Mouse (Mus musculus): ENCODE measurements around the gene Gm37419. TPM values are rescaled to one million over a fixed set of nuclear protein-coding genes. Genes with fewer than 3 reads are reported as not detected.
A peak's percentile ranks its signal among the peaks of the same experiment; 100 is the strongest.

Gm37419 gene
- polyA plus RNA-seq, 1 experiment from 2014 or later, result not detected

GRCm38 (mm10) chr16:23989209-23990160 lies 1.2 kb downstream of the Gm37419 start:
- peak overlapping the region; percentile 93 for H3K4me2 ChIP-seq (ENCODE audit: low read depth, low read length)
- ATAC-seq (ENCODE audit: low read depth) (no peak), DNase-seq (ENCODE audit: low spot score) (peak; percentile 77)
- H3K27ac ChIP-seq (replicated peaks; ENCODE audit: low read depth, low read length), result peak overlapping the region; percentile 98
- H3K9me3 ChIP-seq (ENCODE audit: control insufficient read depth, low read length), result no peaks in the 10 kb centered on the region
- peaks cover 26% of the 10 kb centered on the region for H3K4me1 ChIP-seq (ENCODE audit: control insufficient read depth, insufficient read depth, low read length)
- H3K9ac ChIP-seq (ENCODE audit: low read depth, low read length), result peak overlapping the region; percentile 88
- no peaks in the 10 kb centered on the region for H3K27me3 ChIP-seq (replicated peaks; ENCODE audit: control insufficient read depth, insufficient read depth, low read length)
- peak overlapping the region; percentile 78 for H3K4me3 ChIP-seq (ENCODE audit: low read depth, low read length)
- no peaks in the 10 kb centered on the region for H3K36me3 ChIP-seq (ENCODE audit: control insufficient read depth, insufficient read depth, low read length)
- 3% methylated on average over 25 of the region's 25 CpGs for WGBS

DNA sequence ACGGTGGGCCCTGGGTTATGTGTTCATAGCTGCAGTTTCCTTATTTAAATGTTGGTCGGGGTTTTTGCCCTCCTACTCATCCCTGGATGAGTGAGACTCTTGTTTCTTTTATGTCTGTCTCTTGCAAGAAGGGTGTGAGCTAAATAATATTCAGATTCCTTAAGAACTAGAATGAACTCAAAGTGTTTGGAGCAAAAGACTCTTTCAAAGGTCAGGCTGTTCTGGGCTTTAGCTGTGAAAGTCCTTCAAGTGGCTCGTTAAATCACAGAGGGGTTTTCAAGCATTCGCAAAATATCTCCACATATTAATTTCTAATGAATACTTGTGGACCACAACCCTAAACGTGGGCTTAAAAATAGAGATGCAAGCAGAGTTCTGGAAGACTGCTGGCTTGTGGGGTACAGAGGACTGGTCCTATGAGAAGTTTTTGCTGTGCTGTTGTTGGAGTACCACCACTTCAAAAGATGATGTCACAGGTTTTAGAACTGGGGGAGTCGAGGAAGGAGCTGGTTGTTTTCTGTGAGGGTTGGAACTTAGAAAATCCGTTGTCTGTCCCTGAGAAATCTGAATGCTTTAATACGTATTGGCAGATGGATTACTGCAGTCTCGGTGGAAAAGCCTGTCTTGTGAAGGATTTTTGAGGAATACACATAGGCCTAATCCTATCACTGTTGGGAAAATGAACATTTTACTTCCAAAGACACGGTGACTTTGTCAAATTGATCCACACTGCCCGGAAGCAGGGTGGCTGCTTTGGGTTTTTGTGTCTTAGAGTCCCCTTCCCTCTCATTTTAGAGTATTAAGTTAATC lies 2.1 kb downstream of the Gm37419 start:
- Histone ChIP-seq H3K4me3 (ENCODE audit: low read depth, low read length) (peak overlapping the region; percentile 78), H3K27ac (replicated peaks; ENCODE audit: low read depth, low read length) (no peak overlapping the region), H3K27me3 (replicated peaks; ENCODE audit: control insufficient read depth, insufficient read depth, low read length) (no peaks in the 10 kb centered on the region), H3K4me1 (ENCODE audit: control insufficient read depth, insufficient read depth, low read length) (peaks cover 23% of the 10 kb centered on the region), H3K9ac (ENCODE audit: low read depth, low read length) (peak overlapping the region; percentile 88), H3K36me3 (ENCODE audit: control insufficient read depth, insufficient read depth, low read length) (no peaks in the 10 kb centered on the region), H3K4me2 (ENCODE audit: low read depth, low read length) (peak overlapping the region; percentile 93), H3K9me3 (ENCODE audit: control insufficient read depth, low read length) (no peaks in the 10 kb centered on the region)
- ATAC-seq (ENCODE audit: low read depth) (no peak), DNase-seq (ENCODE audit: low spot score) (no peak)
- 41% methylated on average over 11 of the region's 11 CpGs for WGBS

DNA sequence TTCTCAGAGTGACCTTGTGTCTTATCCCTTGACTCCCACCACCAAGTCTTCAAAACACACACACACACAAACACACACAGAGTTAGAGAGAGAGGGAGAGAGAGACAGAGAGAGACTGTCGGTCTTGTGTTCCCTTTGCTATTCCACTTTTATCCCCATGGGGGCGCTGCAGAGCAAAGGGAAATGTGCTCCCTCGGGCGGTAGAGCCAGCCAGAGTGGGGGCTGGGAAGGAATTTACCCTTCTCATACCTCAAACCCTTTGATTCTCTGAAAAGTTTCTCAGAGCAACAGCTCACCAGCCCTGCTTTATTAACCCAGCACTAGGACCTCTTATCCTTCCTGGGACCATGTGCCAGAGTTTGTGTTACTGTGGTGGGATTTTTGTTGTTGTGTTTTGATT lies 2.9 kb downstream of the Gm37419 start:
- Histone ChIP-seq H3K4me1 (ENCODE audit: control insufficient read depth, insufficient read depth, low read length) (peaks cover 18% of the 10 kb centered on the region), H3K36me3 (ENCODE audit: control insufficient read depth, insufficient read depth, low read length) (no peaks in the 10 kb centered on the region), H3K4me3 (ENCODE audit: low read depth, low read length) (no peak overlapping the region), H3K27ac (replicated peaks; ENCODE audit: low read depth, low read length) (no peak overlapping the region), H3K27me3 (replicated peaks; ENCODE audit: control insufficient read depth, insufficient read depth, low read length) (no peaks in the 10 kb centered on the region), H3K9me3 (ENCODE audit: control insufficient read depth, low read length) (no peaks in the 10 kb centered on the region), H3K9ac (ENCODE audit: low read depth, low read length) (no peak overlapping the region), H3K4me2 (ENCODE audit: low read depth, low read length) (no peak overlapping the region)
- ATAC-seq (ENCODE audit: low read depth) (no peak), DNase-seq (ENCODE audit: low spot score) (peak; percentile 77)
- 0% methylated on average over 4 of the region's 4 CpGs for WGBS

GRCm38 (mm10) chr16:23991846-23992580 lies 3.7 kb downstream of the Gm37419 start:
- no peak for ATAC-seq (ENCODE audit: low read depth)
- H3K4me3 ChIP-seq (ENCODE audit: low read depth, low read length), result no peak overlapping the region
- H3K36me3 ChIP-seq (ENCODE audit: control insufficient read depth, insufficient read depth, low read length), result no peaks in the 10 kb centered on the region

DNA sequence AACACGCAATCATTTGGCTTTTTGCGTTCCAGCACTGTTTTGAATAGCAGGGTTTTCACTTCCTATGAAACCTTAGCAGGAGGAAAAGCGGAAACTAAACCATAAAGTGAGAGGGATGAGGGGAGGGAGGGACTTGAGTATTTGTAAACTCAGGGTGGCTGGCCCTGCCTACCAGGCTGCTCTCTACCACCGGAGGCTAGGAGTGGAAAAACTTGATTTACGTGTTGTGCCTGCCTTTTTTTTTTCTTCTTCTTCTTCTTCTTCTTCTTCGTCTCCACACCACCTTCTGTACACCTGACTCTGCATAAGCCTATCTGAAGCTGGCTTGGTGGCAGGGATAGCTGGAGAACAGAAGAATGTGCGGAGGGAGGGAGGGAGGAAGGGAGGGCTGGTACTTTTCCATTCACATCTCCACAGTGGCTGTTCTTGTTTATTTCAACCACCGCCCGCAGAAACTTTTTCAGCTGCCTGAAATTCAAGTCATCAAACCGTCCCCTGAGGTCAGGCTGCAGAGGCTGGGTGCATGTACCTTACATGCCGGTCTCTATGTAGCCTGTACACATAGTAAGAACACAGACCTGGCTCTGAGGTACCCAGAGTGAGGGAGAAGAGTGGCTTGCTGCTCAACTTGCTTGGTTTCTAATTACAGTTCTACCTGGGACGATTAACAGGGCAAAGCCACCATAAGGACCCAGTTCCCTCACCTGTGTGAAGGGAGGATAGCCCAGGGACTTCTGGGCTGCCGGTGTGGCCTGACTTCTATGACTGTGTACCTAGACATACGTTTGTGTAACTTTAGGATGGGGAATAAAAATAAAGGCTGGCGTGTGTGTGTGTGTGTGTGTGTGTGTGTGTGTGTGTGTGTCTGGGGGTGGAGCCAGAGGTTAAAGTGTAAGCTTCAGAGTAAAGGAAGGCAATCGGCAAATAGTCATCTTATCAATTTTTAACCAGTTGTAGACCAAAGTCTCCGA lies 5.4 kb downstream of the Gm37419 start:
- peak; percentile 79 for DNase-seq (ENCODE audit: low spot score)
- ATAC-seq (ENCODE audit: low read depth), result peak; percentile 46; the same call in 1 of the 2 replicates
- H3K27me3 ChIP-seq (replicated peaks; ENCODE audit: control insufficient read depth, insufficient read depth, low read length), result no peaks in the 10 kb centered on the region
- H3K4me2 ChIP-seq (ENCODE audit: low read depth, low read length), result peak overlapping the region; percentile 31
- no peaks in the 10 kb centered on the region for H3K9me3 ChIP-seq (ENCODE audit: control insufficient read depth, low read length)
- H3K36me3 ChIP-seq (ENCODE audit: control insufficient read depth, insufficient read depth, low read length), result no peaks in the 10 kb centered on the region
- peaks cover 15% of the 10 kb centered on the region for H3K4me1 ChIP-seq (ENCODE audit: control insufficient read depth, insufficient read depth, low read length)
- H3K4me3 ChIP-seq (ENCODE audit: low read depth, low read length), result no peak overlapping the region
- 42% methylated on average over 17 of the region's 17 CpGs for WGBS
- H3K9ac ChIP-seq (ENCODE audit: low read depth, low read length), result no peak overlapping the region
- H3K27ac ChIP-seq (replicated peaks; ENCODE audit: low read depth, low read length), result peak overlapping the region; percentile 39

More at GRCm38 (mm10) chr16:23991846-23992580, 3.7 kb downstream of the Gm37419 start:
- Histone ChIP-seq H3K9ac (ENCODE audit: low read depth, low read length) (no peak overlapping the region), H3K27ac (replicated peaks; ENCODE audit: low read depth, low read length) (no peak overlapping the region), H3K4me1 (ENCODE audit: control insufficient read depth, insufficient read depth, low read length) (peaks cover 15% of the 10 kb centered on the region), H3K27me3 (replicated peaks; ENCODE audit: control insufficient read depth, insufficient read depth, low read length) (no peaks in the 10 kb centered on the region), H3K9me3 (ENCODE audit: control insufficient read depth, low read length) (no peaks in the 10 kb centered on the region), H3K4me2 (ENCODE audit: low read depth, low read length) (no peak overlapping the region)
- 83% methylated on average over 14 of the region's 14 CpGs for WGBS
- no peak for DNase-seq (ENCODE audit: low spot score)

DNA sequence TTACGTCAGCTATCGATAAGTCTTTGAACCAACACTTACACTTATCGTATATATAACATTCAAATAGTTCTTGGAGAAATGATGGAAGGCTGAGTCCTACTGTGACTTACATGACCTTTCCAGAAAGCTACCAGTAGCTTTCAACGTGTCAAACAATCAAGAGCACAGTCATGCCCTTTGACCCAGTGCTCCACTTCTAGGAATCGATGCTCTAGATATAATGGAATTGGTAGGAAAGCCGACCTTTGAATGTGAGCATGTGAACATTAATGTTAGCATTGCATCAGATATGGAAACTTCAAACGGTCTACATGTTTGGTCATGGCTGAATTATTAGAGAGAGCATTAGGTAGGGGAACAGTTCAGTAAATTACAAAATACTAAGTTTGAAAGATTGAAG lies 8.1 kb downstream of the Gm37419 start:
- DNase-seq (ENCODE audit: low spot score) (no peak), ATAC-seq (ENCODE audit: low read depth) (no peak)
- Histone ChIP-seq H3K4me2 (ENCODE audit: low read depth, low read length) (no peak overlapping the region), H3K4me1 (ENCODE audit: control insufficient read depth, insufficient read depth, low read length) (peaks cover 7% of the 10 kb centered on the region), H3K4me3 (ENCODE audit: low read depth, low read length) (no peak overlapping the region), H3K9ac (ENCODE audit: low read depth, low read length) (no peak overlapping the region), H3K27me3 (replicated peaks; ENCODE audit: control insufficient read depth, insufficient read depth, low read length) (no peaks in the 10 kb centered on the region), H3K9me3 (ENCODE audit: control insufficient read depth, low read length) (no peaks in the 10 kb centered on the region), H3K36me3 (ENCODE audit: control insufficient read depth, insufficient read depth, low read length) (no peaks in the 10 kb centered on the region), H3K27ac (replicated peaks; ENCODE audit: low read depth, low read length) (no peak overlapping the region)
- 83% methylated on average over 7 of the region's 7 CpGs for WGBS

- Histone ChIP-seq H3K4me1 (ENCODE audit: control insufficient read depth, insufficient read depth, low read length) (peaks cover 7% of the 10 kb centered on the region), H3K9me3 (ENCODE audit: control insufficient read depth, low read length) (no peaks in the 10 kb centered on the region), H3K4me2 (ENCODE audit: low read depth, low read length) (no peak overlapping the region), H3K27ac (replicated peaks; ENCODE audit: low read depth, low read length) (no peak overlapping the region), H3K4me3 (ENCODE audit: low read depth, low read length) (no peak overlapping the region), H3K27me3 (replicated peaks; ENCODE audit: control insufficient read depth, insufficient read depth, low read length) (no peaks in the 10 kb centered on the region), H3K36me3 (ENCODE audit: control insufficient read depth, insufficient read depth, low read length) (no peaks in the 10 kb centered on the region), H3K9ac (ENCODE audit: low read depth, low read length) (no peak overlapping the region)
- DNase-seq (ENCODE audit: low spot score) (no peak), ATAC-seq (ENCODE audit: low read depth) (no peak)
- 72% methylated on average over 3 of the region's 3 CpGs for WGBS
Observed at GRCm38 (mm10) chr16:23997228-23997627, 8.9 kb downstream of the Gm37419 start.
